Mouse (Mus musculus) liver, postnatal 0 days (tissue): ENCODE data around the gene Slc5a6.

Source experiments
- CTCF ChIP-seq: sonication (generic); IDR thresholded peaks from 2 replicates; pipeline ENCODE4 v1.5.1; 2016; ENCODE audit warnings: antibody characterized with exemption, low read depth
- EP300 ChIP-seq: IDR thresholded peaks from 2 replicates; pipeline ENCODE4 v1.6.1; 2016; ENCODE audit warnings: antibody characterized with exemption, low read depth, mild to moderate bottlenecking

- TF ChIP-seq EP300 (no peak), CTCF (no peak)
These were observed 36.0 kb downstream of the Slc5a6 start for GRCm38 (mm10) chr5:31012737-31013136.
